Mouse (Mus musculus): Measurements from ENCODE around the gene Chst3.
A peak's percentile ranks its signal among the peaks of the same experiment; 100 is the strongest.
"Not testable (repeated sequence)": the region's sequence is repeated elsewhere in the genome, so short reads cannot be mapped to it uniquely, and the experiment has no call there.

Chst3 gene

DNA sequence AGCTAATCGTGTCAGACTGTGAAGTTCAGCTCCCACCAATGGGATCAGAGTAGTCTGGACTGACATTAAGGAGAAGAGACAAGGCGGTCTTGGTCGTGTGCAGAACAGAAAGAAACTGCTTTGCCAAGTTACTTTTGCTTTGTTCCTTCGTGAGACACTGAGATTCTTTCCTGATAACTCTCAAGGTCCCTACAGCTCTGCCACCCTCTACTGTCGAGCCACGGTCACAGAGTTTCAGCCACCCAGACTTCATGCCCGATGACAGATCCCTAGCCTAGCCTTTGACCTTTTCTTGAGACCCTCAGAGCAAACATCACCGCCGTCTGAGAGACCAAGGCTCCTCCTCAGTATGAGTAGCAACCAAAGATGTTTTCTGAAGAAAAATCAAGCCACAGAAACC, 14.9 kb upstream of the Chst3 start:
- no peak for DNase-seq (ENCODE audit: low read depth, low spot score)

DNA sequence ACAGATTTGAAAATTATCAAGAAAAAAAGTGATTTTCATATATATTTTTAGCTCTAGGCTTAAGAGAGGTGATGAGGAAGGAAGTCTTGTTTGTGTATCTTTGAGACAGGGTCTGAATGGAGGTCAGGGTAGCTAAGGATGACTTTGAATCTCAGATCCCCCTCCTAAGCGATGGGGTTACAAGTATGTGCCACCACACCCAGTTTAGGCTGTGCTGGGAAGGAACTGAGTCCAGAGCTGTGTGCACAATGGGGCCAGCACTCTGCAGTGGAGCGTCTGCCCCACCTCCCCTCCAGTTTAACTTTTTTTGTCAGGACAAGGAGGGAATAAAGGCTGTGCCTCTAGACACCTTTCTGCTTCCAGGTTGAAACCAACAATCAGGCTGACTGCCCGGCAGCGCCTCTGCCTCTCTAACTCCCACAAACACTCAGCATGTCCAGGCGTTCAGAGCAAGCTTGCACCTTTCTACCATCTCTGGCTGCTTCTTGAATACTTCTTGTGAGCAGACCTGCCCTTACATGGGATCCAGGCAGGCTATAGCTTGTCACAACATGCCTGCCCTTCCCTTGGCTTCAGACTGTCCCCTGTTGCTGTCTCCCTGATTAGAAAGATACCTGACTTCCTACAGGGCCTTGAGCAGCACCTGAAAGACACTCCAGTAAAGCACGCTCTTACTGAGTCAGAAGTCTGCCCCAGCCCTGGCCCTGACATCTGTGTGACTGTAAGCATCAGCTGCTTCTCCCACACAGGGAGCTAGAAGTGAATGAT, 11.4 kb upstream of the Chst3 start:
- DNase-seq (ENCODE audit: low read depth, low spot score) = no peak

DNA sequence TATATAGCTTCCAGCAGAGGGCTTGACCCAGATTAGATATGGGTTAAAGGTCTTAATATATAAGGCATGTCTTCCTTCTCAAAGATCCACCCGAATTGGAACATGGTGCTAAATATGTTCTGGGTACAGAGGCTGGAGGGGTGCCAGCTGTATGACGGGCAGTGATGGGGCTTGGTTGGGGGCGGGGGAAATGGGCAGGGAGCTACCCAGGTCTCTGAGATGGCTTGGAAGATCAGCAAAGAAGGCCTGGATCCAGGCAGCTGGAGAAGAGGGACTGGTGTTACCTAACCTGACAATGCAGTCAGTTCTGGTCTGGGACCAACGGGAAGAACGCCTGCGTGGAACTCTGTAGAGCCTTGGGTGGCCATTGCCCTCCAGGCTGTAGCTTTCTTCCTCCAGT, 10.1 kb upstream of the Chst3 start:
- DNase-seq (ENCODE audit: low read depth, low spot score) = no peak

DNA sequence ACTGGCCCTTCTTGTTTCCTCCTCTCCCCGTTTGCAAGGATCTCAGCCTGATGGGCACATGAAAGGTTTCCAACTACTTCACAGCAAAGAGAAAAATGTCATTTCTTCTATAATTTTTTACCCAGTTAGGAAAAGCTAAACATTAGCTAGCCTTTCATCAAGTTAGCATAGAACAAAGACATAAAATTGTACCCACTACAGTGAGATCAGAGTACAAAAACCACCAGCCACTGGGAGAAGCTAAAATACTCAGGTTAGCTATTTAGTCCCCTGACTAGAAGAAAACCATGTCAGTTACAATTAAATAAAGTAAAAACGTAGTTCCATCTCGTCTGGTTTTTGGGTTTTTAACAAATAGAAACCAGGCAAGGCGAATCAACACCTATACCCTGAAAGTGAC, 8.6 kb upstream of the Chst3 start:
- no peak for DNase-seq (ENCODE audit: low read depth, low spot score)

DNA sequence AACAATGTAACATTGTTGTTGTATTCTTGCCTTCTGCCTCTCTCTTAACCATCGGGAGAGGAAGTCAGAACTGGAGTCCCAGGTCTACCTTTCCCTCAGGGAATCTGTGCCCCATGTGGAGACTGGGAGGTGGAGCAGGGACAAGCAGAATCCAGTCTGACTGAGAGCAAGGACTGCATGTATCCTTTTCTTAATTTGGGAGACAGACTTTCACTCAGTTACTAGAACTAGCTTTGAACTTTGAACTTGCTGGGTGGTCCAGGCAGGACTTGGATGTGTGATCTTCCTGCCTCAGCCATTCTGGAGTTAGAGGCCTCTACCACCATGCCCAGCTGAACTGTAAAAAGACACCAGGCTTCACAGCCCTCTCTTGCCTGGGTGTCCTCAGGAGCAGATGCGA, 5.5 kb upstream of the Chst3 start:
- DNase-seq (ENCODE audit: low read depth, low spot score) = no peak

DNA sequence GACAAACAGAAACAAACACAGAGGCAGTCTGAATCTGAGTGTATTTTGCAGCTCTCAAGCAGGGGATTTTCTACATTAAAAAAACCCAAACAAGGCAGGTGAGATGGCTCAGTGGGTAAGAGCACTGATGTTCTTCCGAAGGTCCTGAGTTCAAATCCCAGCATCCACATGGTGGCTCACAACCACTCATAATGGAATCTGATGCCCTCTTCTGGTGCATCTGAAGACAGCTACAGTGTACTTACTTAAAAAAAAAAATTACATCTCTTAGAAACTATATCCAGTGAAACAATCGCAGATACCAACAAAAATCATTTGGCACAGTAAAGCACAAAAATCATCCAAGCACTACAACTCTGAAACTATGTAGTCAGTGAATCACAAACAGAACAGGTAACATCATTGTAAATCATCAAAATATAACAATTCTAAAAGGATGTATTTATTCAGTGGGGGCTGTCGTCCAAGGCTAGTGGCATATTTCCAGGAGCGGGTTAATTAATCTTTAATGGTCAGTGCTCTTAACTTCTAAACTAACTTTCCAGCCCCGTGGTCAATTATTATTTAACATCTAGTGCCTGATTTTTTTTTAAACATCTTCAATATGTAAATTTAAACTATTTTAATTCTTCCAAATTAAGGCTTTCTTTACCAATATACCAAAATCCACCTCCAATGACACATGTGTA, 2.7 kb upstream of the Chst3 start:
- not testable (repeated sequence) for DNase-seq (ENCODE audit: low read depth, low spot score)

DNA sequence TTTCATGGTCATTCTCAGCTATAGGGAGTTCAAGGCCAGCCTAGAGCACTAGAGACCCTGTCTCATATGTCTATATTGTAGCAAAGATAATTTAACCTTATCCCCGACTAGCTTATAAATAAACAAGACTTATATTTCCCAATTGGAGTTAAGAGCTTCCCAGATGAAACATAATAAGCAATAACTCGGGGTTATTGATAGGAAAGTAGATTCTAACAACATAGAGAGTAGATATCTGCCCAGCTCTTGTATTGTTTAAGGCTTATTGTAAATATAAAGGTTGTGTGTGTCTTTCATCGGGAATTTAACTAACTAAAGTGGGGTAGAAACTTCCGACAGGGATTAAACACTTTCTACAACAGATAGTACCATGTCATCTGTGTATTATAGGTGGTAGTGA, 1.5 kb upstream of the Chst3 start:
- no peak for DNase-seq (ENCODE audit: low read depth, low spot score)

DNA sequence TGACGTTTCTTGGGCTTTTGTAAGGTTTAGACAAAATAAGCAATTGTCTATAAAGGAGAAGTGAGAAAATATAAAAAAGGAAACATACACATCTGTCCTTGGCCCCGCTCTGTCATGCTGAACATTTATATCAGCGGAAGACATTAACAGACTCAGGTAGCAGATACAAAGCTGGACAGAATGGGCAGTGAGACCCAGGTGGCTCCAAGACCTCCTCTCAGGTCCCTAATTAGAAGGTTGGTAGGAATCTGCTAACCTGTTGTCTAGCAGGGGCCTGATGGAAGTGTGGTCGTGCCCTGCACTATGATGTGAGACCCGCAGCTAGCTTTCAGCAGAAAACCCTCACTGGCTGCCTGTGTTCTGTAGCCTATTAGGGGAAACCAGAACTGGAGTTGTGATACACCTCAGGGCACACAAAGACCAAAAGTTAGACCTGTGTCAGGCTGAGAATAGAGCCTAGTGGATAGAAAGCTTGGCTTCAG, 1.0 kb upstream of the Chst3 start:
- DNase-seq (ENCODE audit: low read depth, low spot score) = no peak

DNA sequence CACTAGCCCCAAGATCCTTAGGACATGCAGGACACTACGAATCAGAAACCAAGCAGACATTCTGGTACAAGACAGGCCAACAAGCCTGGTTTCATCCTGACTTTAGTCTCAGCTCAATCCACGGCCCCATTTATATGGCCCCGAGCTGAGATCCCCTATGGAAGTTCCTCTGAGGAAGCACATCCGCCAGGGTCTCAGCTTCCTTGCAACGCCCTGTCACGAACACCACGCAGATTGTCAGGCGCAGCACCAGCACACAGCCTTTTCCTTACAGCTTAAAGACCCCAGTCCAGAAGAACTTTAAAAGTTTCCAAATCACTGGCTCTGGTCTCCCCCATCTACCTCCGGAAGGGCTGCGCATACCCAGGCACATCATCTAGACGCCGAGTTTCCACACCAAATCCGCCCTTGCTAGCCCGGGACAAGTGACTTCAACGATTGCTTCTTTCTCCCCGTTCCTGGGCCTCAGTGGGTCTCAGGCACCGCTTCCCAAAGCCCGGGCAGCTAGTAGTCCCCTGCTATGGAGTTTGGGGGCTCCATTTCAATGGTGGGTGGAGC, 948 bp downstream of the Chst3 start:
- DNase-seq (ENCODE audit: low read depth, low spot score) = no peak

DNA sequence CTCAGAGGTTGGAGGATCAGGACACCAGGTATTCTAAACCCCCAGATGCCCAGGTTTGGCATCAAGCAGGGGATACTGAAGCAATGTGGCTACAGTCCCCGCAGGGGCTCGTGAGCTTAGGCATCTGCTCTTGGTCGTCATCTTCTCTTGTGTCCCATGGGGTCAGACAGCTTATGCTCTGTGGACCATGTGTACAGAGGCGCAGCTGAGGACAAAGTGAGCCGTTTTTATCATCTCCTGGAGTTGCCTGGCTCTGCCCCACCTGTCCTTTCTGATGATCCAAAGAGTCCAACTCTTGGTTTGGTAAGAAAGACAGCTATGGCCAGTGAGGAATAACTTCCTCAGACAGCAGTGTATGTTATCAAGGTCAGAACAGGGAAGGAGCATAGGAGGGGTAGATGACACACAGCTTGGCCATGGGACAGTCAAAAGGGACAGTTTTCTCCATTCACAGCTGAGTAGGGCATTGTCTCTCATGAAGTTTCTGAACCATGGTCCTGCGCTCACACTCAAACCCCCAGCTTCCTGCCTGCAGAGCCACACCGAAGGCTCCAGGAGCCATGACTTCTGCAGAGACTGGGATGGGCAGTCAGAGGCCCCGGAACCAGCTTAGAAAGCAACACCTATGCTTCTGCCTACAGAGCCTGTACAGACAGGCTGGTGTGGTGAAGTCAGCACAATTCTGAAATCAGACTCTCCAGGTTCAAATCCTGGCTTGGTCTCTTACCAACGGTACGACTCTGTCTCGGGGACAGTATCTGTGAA, 2.5 kb downstream of the Chst3 start:
- no peak for DNase-seq (ENCODE audit: low read depth, low spot score)

DNA sequence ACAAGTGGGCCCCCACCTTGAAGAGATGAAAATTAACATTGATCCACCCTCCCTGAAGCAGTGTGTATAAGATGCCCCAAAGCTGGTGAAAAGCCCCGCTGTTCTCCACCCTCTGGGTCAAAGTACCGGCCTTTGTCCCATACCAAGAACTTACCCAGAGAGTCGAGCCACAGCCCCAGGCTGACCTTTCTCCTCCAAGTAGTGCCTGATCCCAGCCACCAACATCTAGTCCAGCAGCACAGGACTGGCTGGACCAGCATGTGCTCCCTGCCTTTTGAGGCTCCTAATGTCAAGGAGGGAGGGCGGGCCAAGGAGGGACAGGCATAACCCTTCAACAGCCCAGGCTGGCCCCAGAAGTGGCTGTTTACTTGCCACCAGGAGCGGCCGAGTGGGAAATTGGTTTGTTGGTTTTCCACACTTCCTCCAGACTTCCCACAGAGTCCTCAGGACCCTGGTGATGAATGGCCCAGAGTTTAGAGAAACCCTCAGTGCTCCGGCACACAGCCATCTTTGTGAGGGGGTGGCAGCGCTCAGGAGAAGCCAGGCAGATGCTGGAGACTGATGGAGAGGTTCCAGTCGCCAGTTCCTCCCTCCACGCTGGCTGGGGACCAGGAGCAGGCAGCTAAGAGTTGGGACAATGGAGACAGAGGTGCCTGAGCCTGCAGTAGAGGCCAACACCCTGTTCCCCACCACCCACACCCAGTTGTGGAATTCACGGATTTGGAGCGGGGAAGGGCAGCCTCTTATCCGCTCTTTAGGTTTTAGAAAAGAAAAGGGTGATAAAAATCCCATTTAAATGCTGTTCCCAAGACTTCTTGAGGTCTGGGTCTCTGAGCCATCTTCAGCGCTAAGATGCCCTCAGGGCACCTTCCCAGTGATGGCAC, 3.7 kb downstream of the Chst3 start:
- peak; percentile 78 for DNase-seq (ENCODE audit: low read depth, low spot score)

DNA sequence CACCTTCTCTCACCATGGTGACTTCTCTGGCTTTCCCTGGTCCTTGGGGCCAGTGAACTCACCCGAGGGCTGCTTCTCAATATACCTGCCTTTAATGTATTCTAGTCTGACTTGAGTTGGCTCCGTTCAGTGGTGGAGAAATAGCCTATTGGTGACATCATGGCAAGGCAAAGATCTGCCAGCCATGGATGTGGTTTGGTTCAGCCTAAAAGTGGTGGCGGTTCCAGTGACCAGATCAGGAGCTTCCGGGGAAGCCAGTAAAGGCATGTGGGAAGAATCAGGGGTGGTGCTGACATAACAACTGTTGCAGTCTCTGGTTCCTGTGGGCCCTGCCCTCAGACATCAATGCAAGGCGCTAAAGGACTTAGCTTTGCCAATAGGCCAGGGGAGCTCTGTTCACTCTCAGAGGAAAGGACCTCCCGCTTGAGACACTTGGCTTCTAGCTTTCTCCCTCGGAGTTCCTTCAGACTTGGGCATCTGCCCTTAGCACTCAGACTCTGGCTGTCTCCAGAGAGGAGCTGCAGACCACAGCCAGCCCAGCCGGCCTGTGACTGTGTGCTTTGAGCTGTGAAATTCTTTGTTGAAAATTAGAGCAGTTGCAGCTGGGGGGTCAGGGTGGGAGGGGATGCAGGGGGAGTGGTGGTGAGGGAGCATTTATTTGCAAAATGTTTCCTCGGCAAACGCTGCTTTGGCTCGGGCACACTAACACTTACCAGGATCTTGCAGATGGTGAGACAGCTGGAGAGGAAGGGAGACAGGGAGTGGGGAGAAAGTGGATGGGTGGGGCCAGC, 6.3 kb downstream of the Chst3 start:
- peak; percentile 76 for DNase-seq (ENCODE audit: low read depth, low spot score)

DNA sequence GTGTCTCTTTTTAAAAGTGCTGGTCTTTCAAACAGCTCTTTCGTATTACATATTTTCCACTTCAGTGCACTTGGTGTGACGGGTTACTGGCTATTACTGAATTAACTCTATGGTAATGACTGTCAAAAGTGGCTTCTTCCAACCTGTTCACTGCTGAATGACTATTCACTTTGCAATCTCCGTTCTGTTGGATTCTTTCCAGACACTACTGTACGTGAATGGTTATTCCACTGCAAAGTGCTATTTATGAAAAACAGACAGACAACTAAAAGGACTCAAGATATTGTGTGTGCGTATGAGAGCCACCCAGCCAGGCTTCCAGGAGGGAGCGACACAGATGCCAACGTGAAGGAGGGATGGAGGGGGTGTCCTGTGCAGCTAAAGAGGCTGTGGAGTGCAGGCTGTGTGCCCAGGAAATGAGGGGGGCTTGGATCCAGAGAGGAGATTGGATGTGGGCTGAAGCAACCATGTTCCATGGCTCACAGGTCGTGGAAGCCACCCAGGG, 7.5 kb downstream of the Chst3 start:
- peak; percentile 51 for DNase-seq (ENCODE audit: low read depth, low spot score)

DNA sequence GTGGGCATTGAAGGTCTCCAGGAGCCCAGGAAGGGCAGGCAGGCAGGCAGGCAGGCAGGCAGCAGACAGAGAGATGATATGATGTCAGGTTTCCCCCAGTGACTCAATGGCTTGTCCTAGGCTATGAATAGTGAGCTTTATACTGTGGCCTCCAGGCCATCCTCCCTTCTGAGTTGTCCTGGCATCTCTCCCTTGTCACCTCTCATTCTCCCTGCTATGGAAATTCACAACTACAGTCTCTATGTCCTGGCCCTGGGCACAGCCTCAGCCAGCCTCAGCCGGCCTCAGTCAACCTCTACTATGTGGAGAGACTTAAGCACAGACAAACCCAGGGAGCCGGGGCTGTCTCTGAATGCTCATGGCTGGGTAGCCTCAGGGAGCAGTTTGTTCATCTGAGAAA, 8.6 kb downstream of the Chst3 start:
- DNase-seq (ENCODE audit: low read depth, low spot score) = peak; percentile 87

DNA sequence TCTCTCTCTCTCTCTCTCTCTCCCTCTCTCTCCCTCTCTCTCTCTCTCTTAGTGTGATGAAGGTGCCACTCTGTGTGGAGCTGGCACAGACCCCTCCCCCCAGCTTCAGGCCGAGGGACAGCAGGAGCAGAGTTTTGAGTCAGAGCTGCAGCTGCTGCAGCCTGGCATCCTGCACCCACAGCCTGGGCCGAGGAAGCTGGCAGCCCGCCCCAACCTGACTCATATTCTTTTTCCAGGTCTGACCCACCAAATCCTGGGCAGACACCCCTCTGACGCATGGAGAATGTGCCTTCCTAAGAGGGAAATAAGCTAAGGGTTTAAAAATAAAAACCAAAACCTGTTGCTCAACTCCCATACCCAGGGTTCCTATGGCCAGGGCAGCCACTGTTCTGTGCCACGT, 9.8 kb downstream of the Chst3 start:
- DNase-seq (ENCODE audit: low read depth, low spot score) = peak; percentile 95

DNA sequence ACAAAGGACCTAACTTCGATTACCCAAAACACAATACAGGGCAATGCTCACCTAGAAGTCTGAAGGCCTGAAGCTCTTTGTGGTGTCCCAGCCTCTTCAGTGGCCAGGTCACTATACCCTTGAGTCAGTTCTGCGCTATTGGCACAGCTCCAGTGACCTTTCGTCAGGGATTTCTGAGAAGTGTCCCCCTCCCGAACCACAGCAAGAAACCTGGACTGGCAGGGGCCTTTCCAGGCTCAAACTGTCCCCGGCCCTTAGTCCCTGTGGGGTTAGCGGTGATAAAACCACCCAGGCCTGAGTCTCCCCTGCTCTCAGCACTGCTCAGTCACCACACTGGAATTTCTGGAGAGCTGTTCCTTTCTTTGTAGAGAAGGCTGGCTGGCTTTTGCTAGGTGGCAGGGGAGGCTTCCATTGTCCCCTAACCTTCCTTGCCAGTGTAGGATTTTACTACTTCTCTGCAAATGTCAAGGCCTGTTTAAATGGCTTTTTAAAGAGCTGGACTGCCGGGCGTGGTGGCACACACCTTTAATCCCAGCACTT, 11.8 kb downstream of the Chst3 start:
- DNase-seq (ENCODE audit: low read depth, low spot score) = no peak

DNA sequence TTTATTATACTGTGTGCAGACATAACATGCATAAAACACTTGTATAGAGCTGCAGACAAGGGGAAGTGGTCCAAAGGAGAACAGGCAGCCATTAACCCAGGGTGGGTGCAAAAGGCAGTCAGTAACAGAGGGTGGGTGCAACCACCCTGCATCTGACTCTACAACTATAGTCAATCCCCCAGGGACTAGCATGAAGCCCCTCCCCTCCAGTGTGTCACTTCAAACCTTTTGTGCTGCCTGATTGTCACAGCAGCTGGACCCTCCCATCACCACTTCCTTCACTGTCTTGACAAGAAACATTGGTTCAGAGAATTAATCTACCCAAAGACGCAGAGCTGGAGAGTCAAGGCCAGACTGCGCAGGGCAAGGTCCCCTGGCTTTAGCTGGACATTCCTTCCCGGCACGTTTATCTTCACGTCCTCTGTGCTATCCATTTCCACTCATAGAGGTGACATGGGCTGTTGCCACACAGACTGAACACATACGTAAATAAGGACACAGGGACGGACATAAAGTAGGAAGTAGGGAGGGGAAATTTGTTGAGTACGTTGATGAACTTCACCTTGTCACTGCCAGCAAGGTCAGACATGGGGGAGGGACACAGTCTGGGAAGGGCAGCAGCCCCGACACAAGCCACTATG, 13.3 kb downstream of the Chst3 start:
- no peak for DNase-seq (ENCODE audit: low read depth, low spot score)

DNA sequence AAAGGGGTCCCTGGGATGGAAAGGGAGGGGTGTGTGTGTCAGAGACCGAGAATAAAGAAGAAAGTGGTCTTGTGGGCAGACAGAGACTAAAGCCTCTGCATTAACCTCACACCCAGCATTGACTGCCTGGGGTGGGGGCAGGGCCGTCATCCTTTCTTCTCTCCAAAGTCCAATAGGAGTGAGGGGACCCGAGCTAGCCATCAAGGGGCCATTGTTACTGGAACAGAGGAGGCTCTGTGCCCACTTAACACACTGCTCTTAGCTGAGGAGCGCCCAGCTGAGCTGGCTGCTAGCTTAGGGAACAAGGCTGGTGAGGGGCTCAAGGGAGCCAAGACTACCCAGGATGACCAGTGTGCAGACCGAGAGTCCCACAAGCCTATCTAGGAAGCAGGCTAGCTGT, 16.3 kb downstream of the Chst3 start:
- DNase-seq (ENCODE audit: low read depth, low spot score) = peak; percentile 86

DNA sequence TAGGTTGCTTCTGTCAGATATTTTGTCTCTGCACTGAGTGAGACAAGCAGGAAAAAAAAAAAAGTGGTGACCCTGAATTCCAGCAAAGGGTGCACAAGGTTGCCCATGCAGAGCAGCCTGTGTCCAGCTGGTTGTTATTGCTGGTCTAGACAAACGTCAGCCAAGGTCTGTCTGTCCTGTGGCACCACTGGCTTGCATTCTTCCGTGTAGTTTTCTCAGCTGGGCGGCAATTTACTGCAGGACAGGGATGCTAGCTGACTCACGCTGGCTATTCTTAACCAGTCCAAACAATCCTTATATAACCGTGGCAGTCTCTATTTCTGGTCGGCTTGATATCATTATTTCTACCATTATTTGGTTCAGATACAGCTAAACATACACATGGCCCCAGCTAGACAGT, 18.1 kb downstream of the Chst3 start:
- peak; percentile 44 for DNase-seq (ENCODE audit: low read depth, low spot score)

Data from brain, adult 2 months (tissue).